Mouse (Mus musculus) lung, postnatal 0 days (tissue): Measurements from ENCODE around the gene Flnc.

Source experiments
- CTCF ChIP-seq: IDR thresholded peaks from 2 replicates; pipeline ENCODE4 v1.5.1; 2016; ENCODE audit warnings: antibody characterized with exemption, mild to moderate bottlenecking
- EP300 ChIP-seq: IDR thresholded peaks from 2 replicates; pipeline ENCODE4 v1.6.1; 2016; ENCODE audit warnings: antibody characterized with exemption, mild to moderate bottlenecking, control low read depth

DNA sequence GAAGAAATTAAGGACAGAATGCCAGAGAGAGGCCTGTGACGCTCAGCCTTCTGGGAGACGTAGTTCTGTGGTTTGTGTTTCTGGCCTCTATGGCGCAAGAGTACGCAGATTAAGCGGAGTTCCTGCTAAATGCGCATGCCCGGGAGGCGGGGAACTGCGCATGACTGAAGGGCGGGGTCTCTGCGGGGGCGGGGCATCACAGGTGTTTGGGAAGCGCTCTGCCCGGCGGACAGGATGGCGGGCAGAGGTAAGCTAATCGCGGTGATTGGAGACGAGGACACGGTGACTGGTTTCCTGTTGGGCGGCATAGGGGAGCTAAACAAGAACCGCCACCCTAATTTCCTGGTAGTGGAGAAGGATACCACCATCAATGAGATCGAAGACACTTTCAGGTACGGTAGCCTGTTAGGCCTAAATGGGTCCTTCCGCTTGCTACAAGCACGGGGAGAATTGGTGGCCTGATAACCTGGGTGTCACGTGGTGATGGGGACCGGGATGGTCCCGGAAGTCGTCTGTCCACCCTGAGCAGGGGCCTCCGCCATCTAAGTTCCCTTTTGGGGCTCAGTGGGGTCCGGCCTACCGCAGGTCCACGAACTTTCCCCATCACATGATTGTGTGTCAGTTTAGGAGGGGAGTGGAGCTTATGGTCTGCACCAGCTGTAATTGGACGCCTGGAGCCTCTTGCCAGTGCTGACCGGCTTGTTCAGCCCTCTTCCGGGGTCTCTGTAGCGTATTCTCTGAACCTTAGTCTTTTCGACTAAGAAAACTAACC lies 34.7 kb downstream of the Flnc start, which contains the start of gene Atp6v1f:
- TF ChIP-seq EP300 (no peak), CTCF (no peak)
